Mouse (Mus musculus): ENCODE measurements around the gene Pitpnb. TPM values are rescaled to one million over a fixed set of nuclear protein-coding genes. Genes with fewer than 3 reads are reported as not detected.

The Pitpnb gene
- polyA plus RNA-seq, 1 experiment from 2014 or later: 111 TPM

DNA sequence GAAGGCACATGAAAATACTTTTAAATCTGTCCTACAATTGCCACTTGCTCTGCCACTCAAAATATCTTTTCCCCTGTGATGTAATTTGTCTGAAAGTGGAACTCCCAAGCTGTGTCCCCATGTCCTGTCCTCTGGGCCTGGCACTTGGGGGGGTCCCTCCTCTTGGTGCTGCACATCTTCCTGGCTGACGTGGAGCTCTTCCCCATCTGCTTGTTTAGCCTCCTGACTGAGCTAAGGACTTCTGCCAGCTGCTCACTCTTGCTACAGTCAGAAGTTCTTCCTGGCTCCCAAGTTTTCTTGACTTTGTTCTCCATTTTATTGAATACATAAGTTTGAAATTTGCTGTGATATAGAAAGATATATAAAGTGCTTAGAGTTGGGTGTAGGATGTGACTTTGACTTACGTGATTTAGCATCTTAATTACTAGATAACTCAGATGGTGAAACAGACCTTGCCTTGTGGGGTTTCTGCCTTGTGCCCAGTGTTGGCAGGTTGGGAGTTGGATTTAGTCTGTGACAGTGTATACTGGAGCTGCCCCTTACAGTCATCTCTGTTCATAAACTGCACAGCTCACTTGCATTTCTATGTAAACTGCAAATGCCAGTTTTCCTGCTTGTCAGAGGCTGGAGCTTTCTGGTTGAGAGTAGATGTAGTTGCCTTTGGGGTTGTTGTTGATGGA lies 14.3 kb downstream of the Pitpnb start:
- Histone ChIP-seq H3K27me3 (no peaks in the 10 kb centered on the region), H3K9ac (replicated peaks) (no peak overlapping the region), H3K4me3 (replicated peaks) (no peak overlapping the region), H3K36me3 (peaks cover 93% of the 10 kb centered on the region), H3K9me3 (no peaks in the 10 kb centered on the region), H3K27ac (no peak overlapping the region), H3K4me1 (replicated peaks) (no peaks in the 10 kb centered on the region), H3K4me2 (no peak overlapping the region)
- WGBS: 88% methylated on average over 2 of the region's 2 CpGs
- no peak for ATAC-seq (ENCODE audit: insufficient number of reproducible peaks, insufficient read depth, low FRiP score, low TSS enrichment, low read depth)

DNA sequence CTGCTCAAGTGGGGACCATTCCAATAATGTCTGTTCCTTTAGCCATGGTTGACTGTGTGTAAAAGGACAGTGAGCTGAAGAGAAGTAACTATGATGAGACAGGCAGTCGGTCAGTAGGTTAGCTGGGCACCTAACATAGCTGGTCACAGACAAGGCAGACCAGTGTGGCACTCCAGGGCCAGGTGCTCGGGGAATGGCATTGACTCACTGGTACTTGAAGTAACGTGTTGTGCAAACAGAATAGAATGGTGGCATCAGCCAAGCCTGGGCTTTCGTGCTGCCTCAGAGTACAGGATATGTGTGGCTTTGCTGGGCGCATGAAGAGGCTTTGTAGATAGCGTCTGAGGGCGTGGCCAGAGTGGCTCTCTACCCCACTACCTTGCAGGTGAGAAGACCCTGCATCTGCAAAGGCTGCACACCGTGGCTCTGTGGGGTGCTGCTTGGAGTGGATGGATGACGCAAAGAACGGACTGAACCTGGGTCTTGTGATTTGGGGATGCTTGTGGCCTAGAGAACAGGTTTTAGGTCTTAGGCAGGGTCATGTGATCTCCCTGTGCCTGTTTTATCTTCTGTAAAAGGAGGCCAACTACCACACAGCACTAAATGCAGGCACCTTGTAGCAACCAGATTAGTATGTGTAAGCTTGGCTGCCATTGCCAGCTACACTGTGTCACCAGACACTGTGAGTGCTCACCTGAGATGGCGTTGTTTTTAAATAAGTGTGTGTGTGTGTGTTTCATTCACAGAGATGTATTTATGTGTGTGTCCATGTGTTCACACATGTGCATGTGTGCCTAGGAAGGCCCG lies 26.5 kb downstream of the Pitpnb start:
- Histone ChIP-seq H3K27ac (no peak overlapping the region), H3K36me3 (peaks cover 66% of the 10 kb centered on the region), H3K9ac (replicated peaks) (no peak overlapping the region), H3K4me1 (replicated peaks) (no peaks in the 10 kb centered on the region), H3K9me3 (no peaks in the 10 kb centered on the region), H3K4me2 (no peak overlapping the region), H3K4me3 (replicated peaks) (no peak overlapping the region), H3K27me3 (no peaks in the 10 kb centered on the region)
- 94% methylated on average over 12 of the region's 12 CpGs for WGBS
- no peak for ATAC-seq (ENCODE audit: insufficient number of reproducible peaks, insufficient read depth, low FRiP score, low TSS enrichment, low read depth)

DNA sequence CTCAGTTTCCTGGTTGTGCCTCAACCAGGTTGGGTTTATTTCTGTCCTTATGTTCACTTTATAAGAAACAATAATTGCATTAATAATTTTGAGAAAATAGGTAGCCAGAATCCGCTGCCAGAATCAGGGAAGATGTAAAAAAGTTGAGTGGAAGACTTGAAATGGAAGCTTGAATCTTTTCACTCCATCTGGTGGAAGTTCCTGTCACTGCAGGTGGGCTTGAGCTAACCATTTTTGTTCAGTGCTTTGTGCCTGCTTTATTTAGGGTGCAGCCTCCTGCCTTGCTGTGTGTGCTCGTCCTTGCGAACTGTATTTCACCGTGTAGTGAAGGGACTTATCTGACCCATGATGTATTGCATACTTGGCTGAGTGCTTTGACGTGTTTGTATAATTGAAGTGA lies 30.0 kb downstream of the Pitpnb start:
- WGBS: 88% methylated on average over 5 of the region's 5 CpGs
- Histone ChIP-seq H3K4me2 (no peak overlapping the region), H3K27ac (no peak overlapping the region), H3K27me3 (no peaks in the 10 kb centered on the region), H3K9me3 (no peaks in the 10 kb centered on the region), H3K4me1 (replicated peaks) (peaks cover 3% of the 10 kb centered on the region; the same call in 1 of the 2 replicates), H3K36me3 (peaks cover 87% of the 10 kb centered on the region), H3K9ac (replicated peaks) (no peak overlapping the region), H3K4me3 (replicated peaks) (no peak overlapping the region)
- ATAC-seq (ENCODE audit: insufficient number of reproducible peaks, insufficient read depth, low FRiP score, low TSS enrichment, low read depth): no peak

DNA sequence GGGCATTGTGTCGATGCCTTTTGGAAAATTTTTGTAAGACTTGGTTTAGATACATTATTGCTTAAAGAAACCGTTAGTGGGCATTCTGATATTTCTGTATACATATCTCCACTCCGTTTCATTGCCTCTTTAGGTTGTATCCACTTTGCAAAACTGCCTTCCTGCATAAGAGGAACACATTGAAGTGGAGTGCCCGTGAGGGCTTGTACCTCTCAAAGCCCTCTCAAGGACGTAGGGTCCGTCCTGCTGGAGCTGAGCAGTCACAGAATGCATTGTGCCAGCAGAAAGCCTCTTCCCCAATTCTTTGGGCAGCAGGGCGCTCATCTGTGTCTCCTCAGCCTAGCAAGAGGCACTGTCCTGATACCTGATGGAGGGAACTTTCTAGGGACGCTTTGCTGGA lies 30.5 kb downstream of the Pitpnb start:
- Histone ChIP-seq H3K27me3 (no peaks in the 10 kb centered on the region), H3K36me3 (peaks cover 87% of the 10 kb centered on the region), H3K9me3 (no peaks in the 10 kb centered on the region), H3K9ac (replicated peaks) (no peak overlapping the region), H3K4me2 (no peak overlapping the region), H3K4me1 (replicated peaks) (peaks cover 8% of the 10 kb centered on the region), H3K4me3 (replicated peaks) (no peak overlapping the region), H3K27ac (no peak overlapping the region)
- WGBS: 91% methylated on average over 8 of the region's 8 CpGs
- no peak for ATAC-seq (ENCODE audit: insufficient number of reproducible peaks, insufficient read depth, low FRiP score, low TSS enrichment, low read depth)

DNA sequence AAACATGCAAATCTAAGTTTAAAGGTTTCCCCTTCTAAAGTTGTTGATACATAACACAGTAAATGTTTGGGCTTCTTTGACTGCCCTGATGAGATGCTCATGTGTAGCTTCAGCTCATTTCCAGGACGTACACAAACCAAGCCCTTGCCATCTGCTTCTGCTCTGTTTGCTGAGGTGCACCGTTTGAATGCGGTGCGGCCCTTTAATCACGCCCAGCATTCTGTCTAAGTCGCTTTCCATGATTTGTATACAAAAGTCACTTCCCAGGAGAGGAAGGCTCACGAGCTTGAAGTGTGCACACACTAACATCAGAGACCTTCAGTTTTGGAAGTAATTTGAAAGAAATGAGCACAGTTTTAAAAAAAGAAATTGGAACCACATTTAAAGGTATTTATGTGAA lies 31.3 kb downstream of the Pitpnb start:
- no peak for ATAC-seq (ENCODE audit: insufficient number of reproducible peaks, insufficient read depth, low FRiP score, low TSS enrichment, low read depth)
- no peak overlapping the region for H3K4me2 ChIP-seq
- H3K27me3 ChIP-seq: no peaks in the 10 kb centered on the region
- no peak overlapping the region for H3K4me3 ChIP-seq (replicated peaks)
- WGBS: 61% methylated on average over 7 of the region's 7 CpGs
- H3K9ac ChIP-seq (replicated peaks): no peak overlapping the region
- H3K36me3 ChIP-seq: peaks cover 85% of the 10 kb centered on the region
- H3K9me3 ChIP-seq: no peaks in the 10 kb centered on the region
- no peak overlapping the region for H3K27ac ChIP-seq
- H3K4me1 ChIP-seq (replicated peaks): peaks cover 15% of the 10 kb centered on the region

DNA sequence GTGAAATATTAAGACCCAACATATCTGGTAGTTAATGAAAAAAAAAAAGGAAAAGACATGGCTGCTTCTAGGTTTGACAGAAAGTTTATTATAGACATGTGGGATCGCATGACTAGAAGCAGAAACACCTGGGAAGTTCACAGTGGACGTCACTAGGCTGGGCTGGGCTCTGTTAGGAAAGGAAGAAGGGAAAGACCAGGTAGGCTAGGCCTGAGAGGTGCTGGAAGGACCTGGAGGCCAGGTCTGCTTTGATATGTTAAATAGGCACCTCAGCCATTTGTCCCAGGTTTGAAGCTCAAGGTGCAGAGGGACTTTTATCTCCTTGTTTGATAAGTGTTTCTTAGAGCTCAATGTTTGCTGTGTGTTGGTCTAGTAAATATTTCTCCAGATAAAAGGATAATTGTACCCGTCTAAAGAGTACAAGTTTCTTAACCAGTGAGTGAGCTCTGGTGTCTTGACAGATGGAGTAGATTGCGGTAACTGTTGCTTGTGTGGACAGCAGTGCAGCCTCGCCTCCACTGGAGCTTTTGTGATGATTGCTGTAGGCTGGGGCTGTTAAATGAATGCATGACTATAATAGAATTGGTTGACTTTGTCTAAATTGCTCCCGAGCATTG lies 33.0 kb downstream of the Pitpnb start:
- H3K27ac ChIP-seq: no peak overlapping the region
- no peaks in the 10 kb centered on the region for H3K27me3 ChIP-seq
- no peak overlapping the region for H3K9ac ChIP-seq (replicated peaks)
- H3K4me2 ChIP-seq: no peak overlapping the region
- peaks cover 78% of the 10 kb centered on the region for H3K36me3 ChIP-seq
- H3K4me3 ChIP-seq (replicated peaks): no peak overlapping the region
- no peaks in the 10 kb centered on the region for H3K9me3 ChIP-seq
- no peak for ATAC-seq (ENCODE audit: insufficient number of reproducible peaks, insufficient read depth, low FRiP score, low TSS enrichment, low read depth)
- H3K4me1 ChIP-seq (replicated peaks): peaks cover 28% of the 10 kb centered on the region
- WGBS: 66% methylated on average over 6 of the region's 6 CpGs

DNA sequence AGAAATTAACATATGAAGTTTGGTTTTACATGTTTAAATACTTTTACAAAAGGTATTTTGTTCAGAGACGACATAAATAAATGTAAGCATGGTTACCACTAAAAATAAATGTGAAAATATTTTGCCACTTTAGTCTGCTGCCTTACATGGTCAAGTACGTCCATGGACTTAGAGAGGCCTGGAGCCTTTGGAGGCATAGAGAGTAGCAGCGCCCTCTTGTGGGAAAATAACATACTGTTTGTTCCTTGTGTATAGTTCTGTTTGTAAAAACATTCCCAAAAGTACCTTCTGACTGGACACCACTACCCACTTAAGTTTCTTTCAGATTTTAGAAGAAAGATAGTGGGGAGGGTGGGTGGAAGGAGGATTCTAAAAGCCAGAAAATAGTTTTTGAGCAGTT lies 34.0 kb downstream of the Pitpnb start:
- ATAC-seq (ENCODE audit: insufficient number of reproducible peaks, insufficient read depth, low FRiP score, low TSS enrichment, low read depth): no peak
- no peaks in the 10 kb centered on the region for H3K9me3 ChIP-seq
- no peak overlapping the region for H3K4me2 ChIP-seq
- no peak overlapping the region for H3K4me3 ChIP-seq (replicated peaks)
- H3K27me3 ChIP-seq: no peaks in the 10 kb centered on the region
- peaks cover 78% of the 10 kb centered on the region for H3K36me3 ChIP-seq
- no peak overlapping the region for H3K9ac ChIP-seq (replicated peaks)
- H3K4me1 ChIP-seq (replicated peaks): peaks cover 28% of the 10 kb centered on the region
- H3K27ac ChIP-seq: no peak overlapping the region
- 39% methylated on average over 3 of the region's 3 CpGs for WGBS

DNA sequence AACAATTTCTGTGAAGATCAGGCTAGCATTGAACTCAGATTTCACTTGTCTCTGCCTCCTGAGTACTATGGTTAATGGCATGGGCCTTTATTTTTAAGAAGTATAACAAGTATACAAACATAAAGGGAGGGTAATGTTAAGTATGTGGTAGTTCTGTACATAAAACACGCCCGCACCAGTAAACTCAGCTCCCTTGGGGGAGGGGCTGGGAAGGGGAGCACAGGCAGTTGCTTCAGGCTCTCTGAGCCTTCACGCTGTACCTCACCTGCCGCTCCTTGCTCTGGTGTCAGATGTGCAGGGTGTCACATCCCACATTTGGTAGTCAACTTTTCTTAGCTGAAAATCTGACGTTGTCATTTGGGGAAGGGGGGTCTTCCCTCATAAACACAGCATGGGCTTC lies 35.6 kb downstream of the Pitpnb start:
- ATAC-seq (ENCODE audit: insufficient number of reproducible peaks, insufficient read depth, low FRiP score, low TSS enrichment, low read depth): no peak
- Histone ChIP-seq H3K9ac (replicated peaks) (no peak overlapping the region), H3K27me3 (no peaks in the 10 kb centered on the region), H3K36me3 (peaks cover 78% of the 10 kb centered on the region), H3K4me2 (no peak overlapping the region), H3K4me1 (replicated peaks) (peaks cover 28% of the 10 kb centered on the region), H3K9me3 (no peaks in the 10 kb centered on the region), H3K27ac (0 out of 2 replicates have a peak overlapping the region, but pooled peaks have one; percentile 29), H3K4me3 (replicated peaks) (no peak overlapping the region)
- WGBS: 64% methylated on average over 5 of the region's 5 CpGs

DNA sequence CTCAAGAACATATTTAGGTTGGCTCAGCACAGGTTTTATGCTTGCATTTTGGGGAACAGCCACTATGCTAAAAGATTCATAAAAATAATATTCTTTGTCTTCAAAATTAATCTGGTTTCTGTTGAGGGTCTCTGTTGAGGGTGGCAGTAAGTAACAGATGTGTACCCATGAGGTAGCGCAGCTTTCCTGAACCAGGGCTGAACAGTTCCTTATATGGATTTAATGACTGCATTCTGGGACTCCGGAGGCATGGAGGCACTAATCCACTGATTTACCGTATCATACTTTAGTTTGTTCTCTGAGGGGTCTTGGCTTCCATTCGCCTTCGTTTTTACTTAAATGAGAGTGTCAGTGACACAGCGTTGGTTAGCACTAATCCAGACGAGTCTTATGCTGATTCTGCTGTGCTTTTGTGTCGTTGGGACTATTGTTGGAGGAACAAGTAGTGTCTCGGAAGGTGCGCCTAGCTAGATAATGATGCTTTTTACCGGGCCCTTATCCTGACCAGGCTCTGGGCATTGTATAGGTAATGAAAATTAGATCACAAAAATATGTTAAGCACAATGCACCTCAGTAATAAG lies 37.5 kb downstream of the Pitpnb start:
- H3K27me3 ChIP-seq: no peaks in the 10 kb centered on the region
- no peak overlapping the region for H3K4me2 ChIP-seq
- H3K4me1 ChIP-seq (replicated peaks): peaks cover 25% of the 10 kb centered on the region
- no peaks in the 10 kb centered on the region for H3K9me3 ChIP-seq
- H3K9ac ChIP-seq (replicated peaks): no peak overlapping the region
- peaks cover 80% of the 10 kb centered on the region for H3K36me3 ChIP-seq
- no peak overlapping the region for H3K27ac ChIP-seq
- ATAC-seq (ENCODE audit: insufficient number of reproducible peaks, insufficient read depth, low FRiP score, low TSS enrichment, low read depth): no peak
- 90% methylated on average over 11 of the region's 11 CpGs for WGBS
- no peak overlapping the region for H3K4me3 ChIP-seq (replicated peaks)

DNA sequence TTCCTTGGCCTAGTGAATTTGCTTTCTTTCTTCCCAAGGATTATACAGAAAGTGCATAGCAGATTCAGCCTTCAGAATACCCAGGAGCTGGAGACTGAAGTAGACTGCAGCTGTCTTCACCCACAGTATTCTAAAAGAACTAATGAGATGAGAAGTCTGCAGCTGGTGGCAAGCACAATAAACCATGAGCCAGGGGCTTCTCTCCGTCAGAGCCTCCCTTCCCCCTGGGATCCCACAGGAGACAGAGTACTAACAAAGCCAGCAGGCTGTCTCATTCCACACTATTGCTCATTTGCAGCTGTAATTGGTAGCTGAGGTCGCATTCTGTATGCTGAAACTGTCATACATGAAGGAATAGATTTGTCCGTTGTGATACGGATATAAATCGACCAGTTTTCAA lies 38.0 kb downstream of the Pitpnb start:
- Histone ChIP-seq H3K36me3 (peaks cover 80% of the 10 kb centered on the region), H3K9ac (replicated peaks) (no peak overlapping the region), H3K4me3 (replicated peaks) (no peak overlapping the region), H3K4me1 (replicated peaks) (peaks cover 25% of the 10 kb centered on the region), H3K27ac (no peak overlapping the region), H3K9me3 (no peaks in the 10 kb centered on the region), H3K4me2 (no peak overlapping the region), H3K27me3 (no peaks in the 10 kb centered on the region)
- no peak for ATAC-seq (ENCODE audit: insufficient number of reproducible peaks, insufficient read depth, low FRiP score, low TSS enrichment, low read depth)
- 85% methylated on average over 5 of the region's 5 CpGs for WGBS

DNA sequence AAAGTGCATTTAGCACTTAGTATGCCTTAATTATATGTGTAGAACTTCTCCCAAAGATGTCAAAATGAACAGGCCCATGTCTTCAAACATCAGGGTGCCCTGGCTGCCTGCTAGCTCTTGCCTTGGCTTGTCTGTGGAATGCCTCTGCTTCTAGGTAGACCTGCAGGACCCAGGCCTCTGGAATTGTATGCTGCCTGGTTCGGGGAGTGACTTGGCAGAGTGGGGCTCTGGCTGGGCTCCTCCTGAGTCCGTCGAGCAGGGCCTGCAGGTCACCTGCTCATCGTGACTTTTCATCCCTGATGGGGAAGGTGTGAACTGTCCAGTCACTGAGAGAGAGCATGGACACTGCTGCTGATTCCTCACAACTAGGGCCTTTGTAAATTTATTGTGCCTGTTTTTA lies 45.1 kb downstream of the Pitpnb start:
- Histone ChIP-seq H3K36me3 (peaks cover 93% of the 10 kb centered on the region), H3K27me3 (no peaks in the 10 kb centered on the region), H3K27ac (no peak overlapping the region), H3K4me1 (replicated peaks) (peaks cover 13% of the 10 kb centered on the region; the same call in 1 of the 2 replicates), H3K9ac (replicated peaks) (no peak overlapping the region), H3K9me3 (no peaks in the 10 kb centered on the region), H3K4me3 (replicated peaks) (no peak overlapping the region), H3K4me2 (no peak overlapping the region)
- WGBS: 77% methylated on average over 4 of the region's 4 CpGs
- ATAC-seq (ENCODE audit: insufficient number of reproducible peaks, insufficient read depth, low FRiP score, low TSS enrichment, low read depth): no peak
